Mouse (Mus musculus): ENCODE measurements at regions not wholly inside any gene's neighbourhood (a gene's known extent, or its start where the extent isn't known, plus 50 kb on each side); places are given as distances from the start of the nearest gene placed in this dataset.

DNA sequence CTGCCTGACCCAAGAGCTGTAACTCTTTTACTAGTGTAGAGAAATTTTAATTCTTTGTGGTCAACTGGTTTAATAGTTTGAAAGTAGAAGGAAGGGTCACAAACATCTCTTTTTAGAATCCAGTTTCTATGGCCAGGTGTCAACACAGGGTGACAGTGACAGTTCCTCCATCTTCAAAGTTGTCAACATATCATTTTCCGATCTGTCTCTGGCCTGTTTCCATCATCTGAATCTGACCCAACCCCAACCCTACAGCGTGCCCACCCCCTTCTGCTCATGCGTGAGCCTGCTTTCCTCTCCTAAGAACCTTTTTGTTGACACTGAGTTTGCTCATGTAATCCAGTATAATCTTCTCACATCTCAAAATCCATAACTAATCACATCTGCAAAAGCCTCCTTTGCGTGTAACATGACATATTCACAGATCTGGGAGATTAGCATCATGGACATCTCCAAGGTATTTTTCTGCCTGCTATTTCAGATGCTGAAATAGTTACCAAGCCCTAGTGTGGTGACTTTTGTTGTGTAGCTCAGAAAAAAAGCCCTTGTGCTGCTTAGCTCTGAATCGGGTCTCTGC lies 168.4 kb downstream of the B3gnt2 start:
- DNase-seq (ENCODE audit: low read depth, low spot score), result no peak

DNA sequence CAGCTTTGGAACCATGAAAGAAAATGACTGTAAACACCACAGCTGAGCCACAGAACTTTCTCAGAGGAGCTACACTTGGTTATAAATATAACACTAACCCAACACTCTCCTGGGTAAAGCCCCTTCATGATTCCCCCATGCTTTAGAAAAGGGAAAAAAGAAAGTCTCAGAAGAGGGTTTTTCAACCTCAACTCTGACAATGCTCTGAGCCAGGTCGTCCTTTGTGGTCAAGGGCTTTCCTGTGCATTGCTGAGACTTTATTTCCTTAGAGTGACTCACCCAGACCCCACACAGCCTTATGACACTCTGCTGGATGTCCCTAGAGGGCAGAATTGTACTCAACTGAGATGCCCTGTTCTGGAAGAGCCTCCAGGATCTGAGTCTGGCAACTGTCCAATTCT lies 167.8 kb downstream of the B3gnt2 start:
- DNase-seq (ENCODE audit: low read depth, low spot score), result no peak

DNA sequence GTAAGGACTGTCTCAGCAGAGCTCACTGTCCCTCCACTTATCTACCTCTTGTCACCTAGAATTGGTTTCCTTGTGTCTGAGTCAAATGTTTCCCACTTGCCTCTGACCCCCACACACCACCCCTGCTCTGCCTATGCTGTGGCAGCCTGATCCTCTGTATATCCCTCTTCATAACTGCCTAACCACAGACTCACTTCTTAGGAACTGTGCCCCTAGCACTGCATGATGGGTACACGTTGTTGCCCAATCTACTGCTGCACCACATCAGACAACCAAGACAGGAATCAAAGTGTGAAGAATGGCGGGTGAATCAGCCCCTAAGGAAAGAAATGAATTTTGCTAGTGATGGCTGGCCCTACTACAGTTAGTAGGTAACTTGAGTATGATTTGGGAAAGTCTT lies 167.4 kb downstream of the B3gnt2 start:
- no peak for DNase-seq (ENCODE audit: low read depth, low spot score)

DNA sequence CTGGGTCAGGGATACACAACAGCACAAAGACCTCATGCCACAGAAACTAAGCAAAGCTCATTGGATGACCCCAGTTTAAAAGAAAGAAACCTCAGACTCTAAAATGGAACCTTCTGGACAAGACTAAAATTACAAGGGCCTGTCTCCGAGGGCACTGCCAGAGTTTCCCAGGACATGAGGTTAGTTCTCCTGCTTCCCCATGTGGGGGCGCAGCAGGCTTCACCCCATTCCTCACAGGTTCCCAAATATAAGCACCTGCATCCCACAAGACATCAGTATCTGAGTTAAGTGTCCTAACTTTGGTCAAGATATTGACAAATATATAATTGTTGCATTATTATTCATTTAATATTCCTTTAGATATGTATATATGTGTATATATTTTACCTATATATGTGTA lies 166.8 kb downstream of the B3gnt2 start:
- no peak for DNase-seq (ENCODE audit: low read depth, low spot score)

DNA sequence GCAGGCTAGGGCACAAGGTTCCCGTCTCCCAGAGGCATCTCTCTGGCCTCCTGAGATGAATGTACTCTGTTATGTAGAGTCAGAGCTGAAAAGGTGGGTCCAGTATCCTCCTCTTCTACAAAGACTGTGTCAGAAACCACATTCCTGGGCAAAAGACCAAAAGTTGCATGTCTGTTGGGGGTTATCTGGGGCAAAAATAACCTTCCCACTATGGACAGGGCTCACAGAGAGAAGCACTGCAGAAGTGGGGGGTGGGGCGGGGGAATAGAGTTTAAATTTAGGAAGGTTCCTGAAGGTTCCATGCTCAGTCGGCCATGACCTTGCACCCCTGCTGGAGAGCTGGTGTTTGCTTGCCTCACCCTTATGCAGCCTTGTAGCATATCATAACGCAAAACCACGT lies 165.9 kb downstream of the B3gnt2 start:
- no peak for DNase-seq (ENCODE audit: low read depth, low spot score)

DNA sequence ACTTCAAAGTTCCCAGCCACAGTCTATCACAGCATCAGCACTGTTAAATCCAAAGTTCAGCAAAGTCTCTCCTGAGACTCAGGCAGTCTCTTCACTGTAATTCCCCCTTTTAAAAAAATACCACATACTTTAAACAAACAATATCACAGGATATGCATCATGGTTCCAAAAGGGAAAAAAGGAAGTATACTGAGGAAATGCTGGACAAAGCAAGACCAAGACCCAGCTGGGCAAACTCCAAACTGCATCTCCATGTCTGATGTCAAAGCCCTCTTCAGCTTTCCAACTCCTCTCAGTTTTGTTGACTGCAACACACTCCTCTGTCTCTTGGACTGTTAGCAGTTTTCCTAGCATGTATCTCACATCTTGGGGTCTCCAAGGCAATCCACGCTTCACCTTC lies 165.5 kb downstream of the B3gnt2 start:
- no peak for DNase-seq (ENCODE audit: low read depth, low spot score)

DNA sequence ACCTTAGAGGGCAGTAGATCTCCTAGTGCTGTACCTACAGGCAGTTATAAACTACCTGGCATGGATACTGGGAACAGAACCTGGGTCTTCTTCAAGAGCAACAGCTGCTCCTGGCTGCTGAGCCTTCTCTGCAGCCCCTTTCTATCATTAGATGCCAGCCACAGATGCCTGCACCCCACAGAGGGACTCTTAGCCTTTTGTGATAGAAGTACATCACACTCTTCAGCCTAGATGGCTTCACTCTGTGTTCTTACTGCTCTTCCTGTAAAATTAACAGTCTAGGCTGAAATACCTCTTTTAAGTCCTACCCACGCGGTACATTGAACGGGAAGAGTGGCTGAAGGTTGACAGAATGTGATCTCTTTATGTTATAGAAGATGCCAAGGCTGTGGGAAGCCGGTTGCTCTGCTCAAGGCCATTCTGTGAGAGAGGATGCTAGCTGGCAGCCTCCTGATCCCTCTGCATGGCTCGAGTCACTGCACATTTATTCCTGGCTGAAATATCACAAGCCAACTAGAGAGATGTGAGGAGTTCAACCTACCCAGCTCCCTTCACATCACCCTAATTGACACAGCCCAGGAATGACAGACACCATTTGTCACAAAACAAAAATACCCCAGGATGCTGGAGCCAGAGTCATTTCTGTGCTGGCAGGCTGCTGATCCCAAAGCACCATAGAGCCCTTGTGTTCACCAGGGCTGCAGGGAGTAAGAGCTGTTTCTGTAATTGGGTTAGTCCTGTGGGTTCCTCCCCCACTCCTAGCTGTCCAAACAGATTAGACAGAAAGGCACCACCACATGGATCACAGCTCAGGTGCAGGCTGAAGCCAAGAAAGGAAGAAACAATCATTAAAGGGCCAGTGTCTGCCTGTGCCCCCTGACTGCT lies 162.5 kb downstream of the B3gnt2 start:
- DNase-seq (ENCODE audit: low read depth, low spot score), result peak; percentile 40

DNA sequence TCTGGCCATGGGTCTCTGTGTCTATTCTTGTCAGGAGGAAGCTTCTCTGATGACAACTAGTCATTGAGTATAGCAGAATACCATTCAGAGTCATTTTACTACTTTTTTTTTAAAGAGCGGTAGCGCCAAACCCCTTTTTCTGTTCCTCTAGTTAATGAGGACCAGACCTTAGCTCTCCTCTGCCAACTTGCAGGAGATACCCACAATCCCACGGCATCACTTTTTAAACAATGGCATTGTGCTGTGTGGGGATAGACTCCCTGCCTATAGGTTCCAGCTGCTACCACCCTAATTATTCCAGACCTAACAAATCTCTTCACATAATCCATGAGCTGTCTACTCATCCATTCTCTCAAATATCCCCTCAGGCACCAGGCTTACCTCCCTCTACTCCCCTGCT lies 154.7 kb downstream of the B3gnt2 start:
- no peak for DNase-seq (ENCODE audit: low read depth, low spot score)
